Mouse (Mus musculus): ENCODE measurements at regions not wholly inside any gene's neighbourhood (a gene's known extent, or its start where the extent isn't known, plus 50 kb on each side); places are given as distances from the start of the nearest gene placed in this dataset.
"Not testable (repeated sequence)": the region's sequence is repeated elsewhere in the genome, so short reads cannot be mapped to it uniquely, and the experiment has no call there.

- no peak for DNase-seq (ENCODE audit: low spot score)
Measured at GRCm38 (mm10) chr16:12802651-12803050, 306.8 kb upstream of the Ercc4 start.

- no peak for DNase-seq (ENCODE audit: low spot score)
Measured at GRCm38 (mm10) chr16:12807351-12807871, 302.1 kb upstream of the Ercc4 start.

- DNase-seq (ENCODE audit: low spot score), result no peak
Measured at GRCm38 (mm10) chr16:12811088-12811487, 298.4 kb upstream of the Ercc4 start.

- no peak for DNase-seq (ENCODE audit: low spot score)
Measured at GRCm38 (mm10) chr16:12824646-12825045, 284.8 kb upstream of the Ercc4 start.

GRCm38 (mm10) chr16:12826222-12826621 is 283.3 kb upstream of the Ercc4 start:
- no peak for DNase-seq (ENCODE audit: low spot score)

- not testable (repeated sequence) for DNase-seq (ENCODE audit: low spot score)
Measured at GRCm38 (mm10) chr16:12831308-12831707, 278.2 kb upstream of the Ercc4 start.

- no peak for DNase-seq (ENCODE audit: low spot score)
Measured at GRCm38 (mm10) chr16:12856356-12856755, 253.1 kb upstream of the Ercc4 start.

GRCm38 (mm10) chr16:12859714-12860355 is 249.6 kb upstream of the Ercc4 start:
- DNase-seq (ENCODE audit: low spot score), result no peak

- no peak for DNase-seq (ENCODE audit: low spot score)
Measured at GRCm38 (mm10) chr16:12862561-12862960, 246.9 kb upstream of the Ercc4 start.

GRCm38 (mm10) chr16:12878326-12878725 is 231.2 kb upstream of the Ercc4 start:
- not testable (repeated sequence) for DNase-seq (ENCODE audit: low spot score)

GRCm38 (mm10) chr16:12880011-12880410 is 229.5 kb upstream of the Ercc4 start:
- no peak for DNase-seq (ENCODE audit: low spot score)

GRCm38 (mm10) chr16:12880481-12880880 is 229.0 kb upstream of the Ercc4 start:
- no peak for DNase-seq (ENCODE audit: low spot score)

GRCm38 (mm10) chr16:12882690-12883089 is 226.8 kb upstream of the Ercc4 start:
- no peak for DNase-seq (ENCODE audit: low spot score)

GRCm38 (mm10) chr16:12884556-12884955 is 224.9 kb upstream of the Ercc4 start:
- no peak for DNase-seq (ENCODE audit: low spot score)

GRCm38 (mm10) chr16:12886127-12886526 is 223.4 kb upstream of the Ercc4 start:
- no peak for DNase-seq (ENCODE audit: low spot score)

- no peak for DNase-seq (ENCODE audit: low spot score)
Measured at GRCm38 (mm10) chr16:12887381-12887780, 222.1 kb upstream of the Ercc4 start.

GRCm38 (mm10) chr16:12890094-12890493 is 219.4 kb upstream of the Ercc4 start:
- DNase-seq (ENCODE audit: low spot score), result no peak

- DNase-seq (ENCODE audit: low spot score), result no peak
Measured at GRCm38 (mm10) chr16:12890545-12890944, 218.9 kb upstream of the Ercc4 start.

GRCm38 (mm10) chr16:12892658-12893305 is 216.7 kb upstream of the Ercc4 start:
- DNase-seq (ENCODE audit: low spot score), result no peak

GRCm38 (mm10) chr16:12897267-12897666 is 212.2 kb upstream of the Ercc4 start:
- no peak for DNase-seq (ENCODE audit: low spot score)

- peak; percentile 20 for DNase-seq (ENCODE audit: low spot score)
Measured at GRCm38 (mm10) chr16:12900670-12901069, 208.8 kb upstream of the Ercc4 start.

- DNase-seq (ENCODE audit: low spot score), result no peak
Measured at GRCm38 (mm10) chr16:12901096-12901995, 208.1 kb upstream of the Ercc4 start.

GRCm38 (mm10) chr16:12901996-12902319 is 207.5 kb upstream of the Ercc4 start:
- DNase-seq (ENCODE audit: low spot score), result no peak
